Mouse (Mus musculus) midbrain, embryonic 13.5 days (tissue): ENCODE data around the gene Slc25a51. TPM values are rescaled to one million over a fixed set of nuclear protein-coding genes. Genes with fewer than 3 reads are reported as not detected.
A peak's percentile ranks its signal among the peaks of the same experiment; 100 is the strongest.
"Not testable (repeated sequence)": the region's sequence is repeated elsewhere in the genome, so short reads cannot be mapped to it uniquely, and the experiment has no call there.

Experiments used
- ATAC-seq: fragments of 200-750 bp; cut with Nextera tagmentation; 2 replicates; pipeline ENCODE4 v1.8.0; 2017; ENCODE audit warnings: mild to moderate bottlenecking, moderate TSS enrichment, moderate library complexity
- H3K27ac ChIP-seq: fragments of 300-500 bp; sonication (generic); 2 replicates; pipeline ENCODE4 v1.5.1; 2015; ENCODE audit warnings: inconsistent platforms, mild to moderate bottlenecking, moderate library complexity
- H3K27me3 ChIP-seq: fragments of 300-500 bp; sonication (generic); 2 replicates; pipeline ENCODE4 v1.6.1; 2015; ENCODE audit warnings: mild to moderate bottlenecking, inconsistent platforms
- H3K36me3 ChIP-seq: fragments of 300-500 bp; sonication (generic); 2 replicates; pipeline ENCODE4 v1.6.1; 2015; ENCODE audit warnings: mild to moderate bottlenecking, inconsistent platforms
- H3K4me1 ChIP-seq: fragments of 300-500 bp; sonication (generic); replicated peaks from 2 replicates; pipeline ENCODE4 v1.6.1; 2015; ENCODE audit warnings: inconsistent platforms
- H3K4me2 ChIP-seq: fragments of 300-500 bp; sonication (generic); replicated peaks from 2 replicates; pipeline ENCODE4 v1.6.1; 2015; ENCODE audit warnings: moderate library complexity, mild to moderate bottlenecking, inconsistent platforms
- H3K4me3 ChIP-seq: fragments of 300-500 bp; sonication (generic); replicated peaks from 2 replicates; pipeline ENCODE4 v1.5.1; 2015; ENCODE audit warnings: mild to moderate bottlenecking, inconsistent platforms
- H3K9ac ChIP-seq: fragments of 300-500 bp; sonication (generic); replicated peaks from 2 replicates; pipeline ENCODE4 v1.6.1; 2015; ENCODE audit warnings: mild to moderate bottlenecking, inconsistent platforms
- H3K9me3 ChIP-seq: fragments of 300-500 bp; sonication (generic); 2 replicates; pipeline ENCODE4 v1.6.1; 2016; ENCODE audit warnings: mild to moderate bottlenecking, inconsistent platforms
- WGBS: fragments of 180-500 bp; shearing (Covaris S2); methylation state at CpG from one replicate; pipeline ENCODE4 v1.1.7; 2015; 5-methylcytosine and 5-hydroxymethylcytosine counted together
- polyA plus RNA-seq: library from polyadenylated mRNA; unstranded; fragments of >200 nt; fragmentation: Nextera tagmentation; extraction: Ambion mirVana; gene quantifications from 2 replicates; pipeline ENCODE4 v1.2.1, GENCODE M21; 2015

The Slc25a51 gene
- polyA plus RNA-seq, 1 experiment from 2014 or later = 73.7 TPM

DNA sequence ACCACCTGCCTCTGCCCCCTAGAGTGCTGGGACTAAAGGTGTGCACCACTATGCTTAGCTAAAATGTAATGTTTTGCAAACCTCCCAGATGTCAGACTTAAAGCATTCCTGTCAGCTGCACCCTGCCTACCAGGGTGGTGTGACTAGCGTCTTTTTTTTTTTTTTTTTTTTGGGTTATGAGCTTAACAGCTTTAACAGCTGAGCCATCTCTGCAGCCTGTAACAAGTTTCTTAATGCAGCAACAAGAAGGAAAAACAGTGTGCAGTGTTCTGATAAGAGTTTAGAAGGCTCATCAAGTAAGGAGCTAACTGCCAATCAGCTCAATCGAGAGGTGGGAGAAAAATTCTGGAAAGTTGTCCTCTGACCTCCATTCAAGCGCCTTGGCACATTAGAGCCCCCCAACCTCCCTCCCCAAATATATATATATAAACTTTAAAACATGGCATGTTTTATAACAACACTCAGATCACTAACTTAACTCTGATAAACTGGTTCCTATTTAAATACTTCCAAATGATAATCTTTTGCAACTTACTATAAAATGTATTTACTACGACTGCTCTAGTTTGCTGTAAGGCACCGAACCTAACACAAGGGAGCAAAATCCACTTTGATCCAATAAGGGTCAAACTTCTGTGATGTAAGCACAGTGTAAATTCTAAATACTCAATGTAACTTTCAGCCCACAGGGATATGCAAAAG is 1.4 kb downstream of the Slc25a51 start:
- H3K4me2 ChIP-seq = peak overlapping the region; percentile 77
- H3K9ac ChIP-seq = peak overlapping the region; percentile 97
- ATAC-seq = no peak
- peaks cover 37% of the 10 kb centered on the region for H3K4me1 ChIP-seq
- H3K9me3 ChIP-seq = no peaks in the 10 kb centered on the region
- H3K27me3 ChIP-seq = peaks cover 20% of the 10 kb centered on the region
- peak overlapping the region; percentile 95; the same call in 1 of the 2 replicates for H3K27ac ChIP-seq
- peak overlapping the region; percentile 95 for H3K4me3 ChIP-seq
- whole genome bisulfite sequencing = 62% methylated on average over 5 of the region's 5 CpGs
- peaks cover 25% of the 10 kb centered on the region for H3K36me3 ChIP-seq

DNA sequence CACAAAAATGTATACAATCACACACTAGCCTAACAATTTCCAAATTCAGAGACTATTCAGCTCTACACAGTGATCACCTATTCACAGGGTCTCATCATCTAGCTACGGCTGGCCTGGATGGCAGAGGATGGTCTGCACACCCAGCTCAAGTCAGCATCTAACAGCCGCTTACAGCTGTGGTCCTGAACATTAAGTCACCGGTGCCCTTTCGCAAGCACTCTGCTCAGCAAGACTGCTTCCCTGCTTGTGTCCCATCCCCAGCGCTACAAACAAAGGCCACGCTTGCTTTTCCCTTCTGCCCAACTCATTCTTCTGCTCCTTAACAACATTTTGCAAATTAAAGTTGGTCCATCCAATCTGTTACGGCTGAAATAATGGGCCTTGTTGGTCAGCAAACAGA is 2.2 kb downstream of the Slc25a51 start:
- 67% methylated on average over 7 of the region's 7 CpGs for WGBS
- Histone ChIP-seq H3K27me3 (peaks cover 14% of the 10 kb centered on the region), H3K27ac (no peak overlapping the region), H3K4me1 (peaks cover 37% of the 10 kb centered on the region), H3K9ac (peak overlapping the region; percentile 97), H3K4me3 (peak overlapping the region; percentile 95), H3K4me2 (peak overlapping the region; percentile 77), H3K36me3 (peaks cover 30% of the 10 kb centered on the region), H3K9me3 (no peaks in the 10 kb centered on the region)
- ATAC-seq = no peak

DNA sequence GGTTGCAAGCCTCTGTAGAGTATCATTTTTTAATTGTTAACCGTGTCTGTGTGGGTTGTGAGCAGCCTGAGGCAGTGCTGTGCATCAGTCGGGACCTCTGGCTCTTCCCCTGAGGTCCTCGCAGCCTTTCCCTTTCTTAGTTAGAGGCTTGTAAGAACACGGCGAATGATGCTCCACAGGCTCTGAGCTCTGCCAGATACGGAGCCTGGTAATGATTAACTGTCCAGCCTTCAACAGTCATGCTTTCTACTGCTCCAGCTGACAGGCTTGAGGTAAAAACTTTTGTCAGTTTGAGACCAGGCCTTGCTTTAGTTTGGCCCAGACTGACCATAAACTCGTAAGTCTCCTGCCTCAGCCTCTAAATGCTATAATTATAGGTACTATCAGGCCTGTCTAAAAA is 3.3 kb downstream of the Slc25a51 start:
- Histone ChIP-seq H3K36me3 (peaks cover 38% of the 10 kb centered on the region), H3K4me2 (no peak overlapping the region), H3K27ac (no peak overlapping the region), H3K27me3 (peaks cover 4% of the 10 kb centered on the region), H3K4me1 (peaks cover 37% of the 10 kb centered on the region), H3K4me3 (no peak overlapping the region), H3K9me3 (no peaks in the 10 kb centered on the region), H3K9ac (no peak overlapping the region)
- no peak for ATAC-seq
- WGBS = 90% methylated on average over 7 of the region's 7 CpGs

DNA sequence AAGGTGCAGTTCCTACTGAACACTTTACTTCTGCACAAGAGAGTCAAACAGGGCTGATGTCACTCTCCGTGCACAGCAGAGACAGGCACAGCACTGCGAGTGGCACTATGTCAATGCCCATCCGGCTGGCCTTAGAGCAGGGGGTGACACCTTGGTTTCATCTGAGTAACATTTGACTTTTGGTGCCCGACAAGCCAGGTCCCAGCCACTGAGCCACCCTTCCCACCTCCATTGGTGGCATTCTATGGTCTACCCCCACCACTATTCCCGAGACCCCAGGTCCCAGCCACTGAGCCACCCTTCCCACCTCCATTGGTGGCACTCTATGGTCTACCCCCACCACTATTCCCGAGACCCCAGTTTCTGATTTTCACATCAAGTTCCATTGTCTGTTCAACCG is 4.5 kb downstream of the Slc25a51 start:
- no peak for ATAC-seq
- 97% methylated on average over 7 of the region's 7 CpGs for WGBS
- H3K36me3 ChIP-seq = peaks cover 50% of the 10 kb centered on the region
- no peak overlapping the region for H3K4me3 ChIP-seq
- no peak overlapping the region for H3K4me2 ChIP-seq
- H3K4me1 ChIP-seq = peaks cover 33% of the 10 kb centered on the region
- no peak overlapping the region for H3K27ac ChIP-seq
- H3K9ac ChIP-seq = no peak overlapping the region
- H3K9me3 ChIP-seq = no peaks in the 10 kb centered on the region
- no peaks in the 10 kb centered on the region for H3K27me3 ChIP-seq

DNA sequence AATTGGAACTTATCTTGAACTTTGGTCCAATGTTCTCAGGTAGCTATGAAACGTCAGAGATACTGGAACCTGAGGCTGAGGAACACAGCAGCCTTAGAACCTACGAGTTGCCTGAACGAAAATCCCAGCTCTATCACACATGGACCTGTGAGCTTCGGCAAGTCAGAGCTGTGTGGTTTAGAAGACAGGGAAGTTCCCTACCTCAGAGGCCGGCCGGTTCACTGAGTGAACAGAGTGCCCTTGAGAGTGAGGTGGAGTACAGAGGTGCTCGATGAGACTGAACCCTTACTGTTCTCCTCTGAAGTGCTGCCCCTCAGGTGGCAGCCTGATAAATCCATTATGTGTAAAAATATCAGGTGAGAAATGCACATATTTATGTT is 5.1 kb downstream of the Slc25a51 start:
- ATAC-seq = no peak
- H3K27me3 ChIP-seq = no peaks in the 10 kb centered on the region
- H3K9ac ChIP-seq = no peak overlapping the region
- H3K27ac ChIP-seq = no peak overlapping the region
- 93% methylated on average over 7 of the region's 7 CpGs for whole genome bisulfite sequencing
- H3K9me3 ChIP-seq = no peaks in the 10 kb centered on the region
- no peak overlapping the region for H3K4me2 ChIP-seq
- peaks cover 30% of the 10 kb centered on the region for H3K4me1 ChIP-seq
- H3K4me3 ChIP-seq = no peak overlapping the region
- H3K36me3 ChIP-seq = peaks cover 56% of the 10 kb centered on the region

DNA sequence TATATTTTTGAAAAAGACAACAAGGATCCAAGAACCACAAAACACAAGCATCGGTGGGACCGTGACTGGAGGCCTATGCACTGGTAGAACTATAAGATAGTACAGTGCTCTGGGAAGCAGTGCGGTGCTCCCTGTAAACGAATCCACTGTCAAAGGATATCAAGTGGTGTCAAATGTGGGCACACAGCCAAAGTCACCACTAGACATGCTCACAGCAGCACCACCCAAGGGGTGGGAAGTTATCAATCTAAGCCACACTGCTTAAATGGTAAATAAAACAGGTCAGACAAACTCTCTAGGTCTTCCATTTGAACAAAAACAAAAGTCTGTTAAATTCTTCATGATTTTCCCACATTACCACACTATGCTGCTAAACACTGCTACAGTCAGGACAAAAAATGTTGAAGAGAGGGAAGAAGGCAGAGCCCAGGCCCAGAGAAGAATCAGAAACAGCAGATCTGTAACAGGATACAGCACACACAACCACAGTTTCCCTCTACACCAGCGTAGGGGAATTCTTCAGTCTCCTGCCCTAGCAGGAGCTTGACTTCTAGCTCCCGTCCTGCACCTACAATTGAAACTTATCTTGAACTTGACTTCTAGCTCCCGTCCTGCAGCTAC is 5.6 kb downstream of the Slc25a51 start:
- H3K27me3 ChIP-seq = no peaks in the 10 kb centered on the region
- no peaks in the 10 kb centered on the region for H3K9me3 ChIP-seq
- ATAC-seq = no peak
- peaks cover 30% of the 10 kb centered on the region for H3K4me1 ChIP-seq
- H3K36me3 ChIP-seq = peaks cover 61% of the 10 kb centered on the region
- no peak overlapping the region for H3K27ac ChIP-seq
- H3K4me3 ChIP-seq = no peak overlapping the region
- H3K4me2 ChIP-seq = no peak overlapping the region
- no peak overlapping the region for H3K9ac ChIP-seq
- 88% methylated on average over 7 of the region's 7 CpGs for WGBS

DNA sequence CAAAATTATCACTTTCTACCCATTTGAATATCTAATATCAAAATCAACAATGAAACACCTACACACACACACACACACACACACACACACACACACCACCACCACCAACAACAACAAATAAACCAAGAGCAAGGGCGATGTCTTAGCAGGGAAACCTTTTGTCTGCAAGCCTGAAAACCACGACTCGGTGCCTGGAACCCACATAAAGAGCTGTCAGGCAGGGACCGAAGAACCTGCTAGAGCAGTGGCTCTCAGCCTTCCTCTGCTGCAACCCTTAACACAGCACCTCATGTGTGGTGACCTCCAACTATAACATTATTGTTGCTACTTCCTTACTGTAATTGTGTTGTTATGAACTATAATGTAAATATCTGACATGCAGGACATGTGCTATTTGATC is 6.3 kb downstream of the Slc25a51 start:
- ATAC-seq = no peak
- H3K36me3 ChIP-seq = peaks cover 68% of the 10 kb centered on the region
- H3K27me3 ChIP-seq = no peaks in the 10 kb centered on the region
- 96% methylated on average over 4 of the region's 4 CpGs for WGBS
- H3K27ac ChIP-seq = no peak overlapping the region
- H3K4me1 ChIP-seq = peaks cover 25% of the 10 kb centered on the region
- no peaks in the 10 kb centered on the region for H3K9me3 ChIP-seq
- no peak overlapping the region for H3K4me3 ChIP-seq
- H3K9ac ChIP-seq = no peak overlapping the region
- no peak overlapping the region for H3K4me2 ChIP-seq

DNA sequence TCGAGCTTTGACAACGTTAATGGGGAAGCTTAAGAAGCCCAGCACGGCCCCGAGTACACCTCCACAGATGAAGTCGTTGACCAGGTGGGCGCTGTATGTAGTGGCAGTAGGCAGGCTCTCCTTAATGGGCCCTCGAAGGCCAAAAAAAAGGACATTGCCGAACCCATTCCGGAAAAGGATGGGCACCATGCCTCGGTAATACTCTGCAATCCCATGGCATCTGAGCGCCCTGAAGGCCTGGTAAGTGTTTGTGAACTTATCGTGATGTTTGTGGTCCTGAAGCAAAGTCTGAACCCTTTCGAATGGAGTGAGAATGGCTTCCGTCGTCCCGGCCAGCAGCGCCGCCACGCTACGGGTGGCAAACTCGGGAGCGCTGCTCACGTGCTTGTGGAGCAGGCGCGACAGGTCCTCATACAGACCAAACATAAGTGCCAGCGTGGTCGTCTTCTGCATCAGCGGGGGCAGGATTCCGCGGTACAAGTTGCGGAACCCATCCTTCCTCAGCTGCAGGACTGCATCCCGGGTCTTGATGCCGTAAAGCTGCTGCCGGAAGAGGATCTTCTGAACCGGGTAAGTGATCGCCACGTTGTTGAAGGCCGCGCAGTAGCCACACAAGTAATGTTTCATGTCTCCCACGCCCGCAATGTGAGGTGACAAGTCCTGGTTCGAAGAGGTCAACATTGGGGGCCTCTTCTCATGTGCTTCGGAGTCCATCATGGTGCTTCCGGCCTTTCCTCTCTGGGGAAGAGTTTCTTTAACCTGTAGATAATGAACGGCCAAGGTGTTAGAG is 8.9 kb downstream of the Slc25a51 start:
- Histone ChIP-seq H3K9me3 (no peaks in the 10 kb centered on the region), H3K27ac (no peak overlapping the region), H3K4me3 (no peak overlapping the region), H3K36me3 (peaks cover 82% of the 10 kb centered on the region), H3K4me2 (no peak overlapping the region), H3K4me1 (0 out of 2 replicates have a peak, but pooled peaks cover 3% of the 10 kb centered on the region), H3K9ac (no peak overlapping the region), H3K27me3 (no peaks in the 10 kb centered on the region)
- no peak for ATAC-seq
- WGBS = 95% methylated on average over 45 of the region's 45 CpGs

DNA sequence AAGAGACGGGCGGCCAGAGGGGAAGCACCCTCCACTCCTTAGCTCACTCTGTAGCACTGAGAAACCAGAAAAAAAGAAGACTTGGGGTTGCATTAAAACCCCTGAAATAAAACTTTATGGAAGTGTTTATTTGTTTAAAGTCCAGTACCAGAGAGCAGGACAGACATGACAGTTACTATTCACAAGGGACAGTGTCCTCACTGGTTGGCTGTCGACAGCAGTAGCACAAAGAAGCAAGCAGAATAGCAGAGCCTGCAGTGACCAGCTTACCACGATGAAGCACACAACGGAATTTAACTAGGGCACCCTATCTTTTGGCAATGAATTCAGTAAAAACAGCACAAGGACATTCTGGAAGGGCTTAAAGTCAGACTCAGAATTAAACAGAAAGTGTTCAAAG is 10.3 kb downstream of the Slc25a51 start:
- H3K36me3 ChIP-seq = peaks cover 69% of the 10 kb centered on the region
- H3K4me1 ChIP-seq, H3K9ac ChIP-seq, H3K9me3 ChIP-seq, H3K4me3 ChIP-seq, H3K4me2 ChIP-seq, H3K27ac ChIP-seq, H3K27me3 ChIP-seq, ATAC-seq: not testable (repeated sequence)
- WGBS = 90% methylated on average over 5 of the region's 5 CpGs

DNA sequence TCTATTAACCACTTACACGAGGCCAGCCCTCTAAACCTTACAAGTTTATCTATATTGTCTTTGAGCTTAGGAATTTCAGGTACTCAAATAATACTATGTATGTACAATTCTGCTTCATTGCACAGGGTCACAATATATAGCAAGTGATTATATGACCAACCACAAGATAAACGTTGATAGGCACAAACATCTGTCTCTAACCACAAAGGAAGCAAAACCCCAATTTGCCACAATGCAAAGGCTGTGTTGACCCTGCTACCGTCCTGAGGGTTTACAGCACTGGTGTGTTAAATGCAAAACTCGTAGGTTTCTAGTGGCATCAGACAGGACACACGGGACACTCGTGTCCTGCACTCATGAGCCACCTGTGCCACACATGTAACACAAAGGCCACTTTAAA is 12.4 kb downstream of the Slc25a51 start:
- not testable (repeated sequence) for H3K27me3 ChIP-seq, H3K4me1 ChIP-seq, H3K4me2 ChIP-seq, H3K9me3 ChIP-seq, ATAC-seq, H3K4me3 ChIP-seq, H3K9ac ChIP-seq, H3K27ac ChIP-seq
- peaks cover 51% of the 10 kb centered on the region for H3K36me3 ChIP-seq
- WGBS = 86% methylated on average over 6 of the region's 6 CpGs

DNA sequence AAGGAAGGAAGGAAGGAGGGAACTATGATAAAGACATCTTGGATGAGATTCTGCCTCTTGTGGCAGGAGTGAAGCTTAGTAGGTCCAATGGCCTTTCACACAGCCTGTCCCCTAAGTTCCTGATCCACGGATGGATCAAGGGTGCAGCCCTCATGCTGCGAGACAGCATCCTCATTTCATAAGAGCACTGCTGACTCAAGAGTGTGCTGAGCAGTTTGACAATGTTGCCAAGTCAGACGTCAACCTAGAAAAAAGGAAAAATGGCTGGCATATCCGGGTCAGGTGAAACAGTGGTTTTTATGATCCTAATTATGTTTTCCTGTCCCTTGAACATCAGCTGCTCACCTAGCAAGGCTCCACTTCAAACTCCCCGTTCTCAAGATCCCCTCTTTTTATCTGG is 14.9 kb downstream of the Slc25a51 start:
- Histone ChIP-seq H3K27ac (no peak overlapping the region), H3K27me3 (no peaks in the 10 kb centered on the region), H3K4me1 (no peaks in the 10 kb centered on the region), H3K36me3 (peaks cover 28% of the 10 kb centered on the region), H3K9ac (no peak overlapping the region), H3K9me3 (no peaks in the 10 kb centered on the region), H3K4me3 (no peak overlapping the region), H3K4me2 (no peak overlapping the region)
- no peak for ATAC-seq
- WGBS = 81% methylated on average over 5 of the region's 5 CpGs

DNA sequence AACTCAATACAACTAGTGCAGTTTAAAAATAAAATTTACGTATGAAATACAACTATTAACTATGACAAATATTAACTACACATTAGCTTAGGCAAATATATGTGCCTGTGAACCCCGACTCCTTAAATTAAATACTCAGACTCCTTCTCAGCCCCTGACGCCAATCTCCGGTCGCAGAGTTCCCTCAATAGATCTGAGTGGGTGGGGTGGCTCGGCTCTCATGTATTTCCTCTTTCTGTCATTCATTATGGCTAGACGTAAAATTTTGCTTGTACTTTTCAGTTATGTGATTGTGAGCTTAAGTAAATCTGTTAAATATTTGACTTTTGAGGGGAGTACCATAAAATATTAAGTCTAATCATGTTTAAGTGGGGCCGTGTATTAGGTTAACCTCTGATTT is 15.6 kb downstream of the Slc25a51 start:
- H3K9me3 ChIP-seq = no peaks in the 10 kb centered on the region

More for the DNA sequence above, 15.6 kb downstream of the Slc25a51 start:
- WGBS = 88% methylated on average over 8 of the region's 8 CpGs
- Histone ChIP-seq H3K27ac (no peak overlapping the region), H3K4me2 (no peak overlapping the region), H3K27me3 (no peaks in the 10 kb centered on the region), H3K9ac (no peak overlapping the region), H3K4me3 (no peak overlapping the region), H3K4me1 (no peaks in the 10 kb centered on the region), H3K36me3 (peaks cover 21% of the 10 kb centered on the region)
- no peak for ATAC-seq
